Mouse (Mus musculus): ENCODE results near the gene Nup35.

- no peak for TF ChIP-seq POLR2A (IDR thresholded peaks at IDR 0.05; ENCODE audit: low read depth, low read length)
- no peak for TF ChIP-seq CTCF (IDR thresholded peaks at IDR 0.05; ENCODE audit: extremely low read depth, insufficient read length, insufficient replicate concordance, low read depth, low read length)
These were observed 90.4 kb downstream of the Nup35 start for GRCm38 (mm10) chr2:80707429-80707828.

Measured in small intestine, adult 2 months (tissue).